Mouse (Mus musculus) fibroblast of lung, adult 2 months (primary cell): ENCODE results near the gene Kcnc3.

Source experiments
- DNase-seq: peaks from one replicate; pipeline ENCODE4 v3.0.0-alpha.2; 2011; ENCODE audit warnings: low read depth

The Kcnc3 gene

DNA sequence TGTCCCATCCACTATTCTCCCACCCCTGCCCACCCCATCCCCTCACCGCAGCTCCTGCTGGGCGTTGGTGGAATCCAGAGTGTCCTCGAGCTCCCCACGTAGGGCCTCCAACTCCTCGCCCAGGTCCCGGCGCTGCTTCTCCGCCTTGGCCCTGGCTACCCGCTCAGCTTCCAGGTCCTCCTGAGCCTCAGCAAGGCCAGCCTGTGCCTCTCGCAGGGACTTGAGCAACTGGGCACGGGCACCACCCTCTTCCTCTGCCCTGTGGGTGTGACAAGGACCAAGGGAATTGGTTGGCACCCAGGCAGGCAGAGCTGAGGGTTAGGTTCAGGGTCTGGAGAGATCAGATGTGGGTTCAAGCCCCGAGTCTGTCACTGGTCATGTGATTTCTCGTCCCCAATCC, 36.5 kb downstream of the Kcnc3 start:
- DNase-seq: no peak

DNA sequence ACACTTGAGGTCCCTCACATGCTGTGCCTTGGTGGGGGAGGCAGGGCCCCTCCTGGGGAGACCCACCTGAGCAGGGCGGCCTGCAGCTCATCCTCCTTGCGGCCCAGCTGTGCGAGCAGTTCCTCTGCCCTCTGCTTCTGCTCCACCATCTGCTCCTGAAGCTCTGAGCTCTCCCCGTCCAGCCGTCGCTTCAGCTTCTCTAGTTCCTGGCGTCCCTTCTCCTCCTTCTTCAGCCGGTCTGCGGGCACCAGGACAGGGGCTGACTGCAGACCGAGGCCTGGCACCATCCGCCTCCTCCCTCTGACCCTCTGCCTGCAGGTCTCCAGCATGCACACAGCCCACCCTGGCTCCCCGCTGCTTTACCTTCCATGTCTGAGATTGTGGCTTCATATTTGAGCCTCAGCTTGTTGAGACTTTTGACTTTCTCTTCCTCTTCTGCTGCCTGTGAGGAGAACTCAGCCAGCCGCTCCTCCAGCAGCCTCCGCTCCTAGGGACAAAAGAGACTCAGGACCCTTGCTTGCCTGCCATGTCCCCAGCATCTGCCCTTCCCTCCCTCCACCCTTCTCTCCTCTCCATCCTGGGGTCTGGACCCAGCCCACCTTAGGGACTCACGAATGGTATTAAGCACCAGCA, 38.1 kb downstream of the Kcnc3 start:
- no peak for DNase-seq

GRCm38 (mm10) chr7:44630437-44630836, 40.0 kb downstream of the Kcnc3 start:
- DNase-seq: no peak

GRCm38 (mm10) chr7:44632676-44633075, 42.2 kb downstream of the Kcnc3 start:
- DNase-seq: no peak

- no peak for DNase-seq
These were observed 42.9 kb downstream of the Kcnc3 start for GRCm38 (mm10) chr7:44633407-44633806.

GRCm38 (mm10) chr7:44636684-44637083, 46.2 kb downstream of the Kcnc3 start:
- DNase-seq: no peak

DNA sequence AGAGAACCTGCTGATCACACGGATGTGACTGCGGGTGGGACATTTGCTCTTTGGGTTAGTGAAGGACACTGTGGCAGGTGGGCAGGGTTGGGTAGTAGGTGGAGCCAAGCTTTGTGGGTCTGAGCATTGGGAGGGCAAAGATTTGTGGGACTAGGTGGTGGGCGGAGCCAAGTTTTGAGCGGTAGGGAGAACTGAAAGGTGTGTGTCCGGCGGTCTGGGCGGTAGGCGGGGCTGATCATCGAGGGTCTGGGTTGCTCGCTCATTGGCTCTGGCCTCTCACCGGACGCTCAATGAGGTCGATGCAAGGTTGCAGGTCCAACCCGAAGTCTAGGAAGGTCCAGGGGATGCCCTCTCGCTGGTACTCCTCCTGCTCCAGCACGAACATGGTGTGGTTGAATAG, 48.2 kb downstream of the Kcnc3 start:
- no peak for DNase-seq

DNA sequence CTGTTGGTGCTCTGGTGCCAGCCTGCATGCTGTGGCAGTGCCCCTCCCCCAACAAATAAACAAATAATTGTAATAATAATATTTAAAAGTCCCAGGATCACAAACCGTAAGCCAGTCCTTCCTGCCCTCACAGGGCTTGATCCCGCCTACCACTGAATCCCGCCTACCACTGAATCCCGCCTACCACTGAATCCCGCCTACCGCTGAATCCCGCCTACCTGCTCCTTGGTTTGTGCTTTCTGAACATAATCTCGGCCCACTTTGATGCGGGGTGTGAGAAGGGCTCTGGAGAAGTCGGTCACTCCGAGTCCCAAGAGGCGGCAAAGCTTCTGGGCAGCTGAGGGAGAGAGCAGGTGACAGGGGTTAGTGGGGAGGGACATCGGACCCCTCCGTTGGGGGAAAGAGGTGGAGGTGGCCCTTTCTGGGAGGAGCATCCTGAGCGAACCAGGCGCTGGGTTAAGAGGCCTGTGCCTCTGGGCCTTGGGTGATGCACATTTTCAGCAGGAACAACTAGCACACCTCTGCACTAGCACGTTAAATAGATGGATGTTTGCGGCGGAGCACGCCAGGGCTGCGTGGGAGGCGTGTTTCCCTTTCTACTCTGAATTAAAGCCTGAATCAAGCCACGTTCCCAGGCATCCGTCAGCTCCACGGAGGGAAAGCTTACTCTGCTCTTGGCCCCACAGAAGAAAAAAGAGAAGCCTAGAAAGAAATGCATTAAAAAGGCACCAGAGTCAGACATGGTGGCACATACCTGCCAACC, 50.6 kb downstream of the Kcnc3 start:
- no peak for DNase-seq

GRCm38 (mm10) chr7:44641887-44642286, 51.4 kb downstream of the Kcnc3 start:
- no peak for DNase-seq

- DNase-seq: peak; percentile 12
These were observed 54.8 kb downstream of the Kcnc3 start for GRCm38 (mm10) chr7:44645256-44645655.

DNA sequence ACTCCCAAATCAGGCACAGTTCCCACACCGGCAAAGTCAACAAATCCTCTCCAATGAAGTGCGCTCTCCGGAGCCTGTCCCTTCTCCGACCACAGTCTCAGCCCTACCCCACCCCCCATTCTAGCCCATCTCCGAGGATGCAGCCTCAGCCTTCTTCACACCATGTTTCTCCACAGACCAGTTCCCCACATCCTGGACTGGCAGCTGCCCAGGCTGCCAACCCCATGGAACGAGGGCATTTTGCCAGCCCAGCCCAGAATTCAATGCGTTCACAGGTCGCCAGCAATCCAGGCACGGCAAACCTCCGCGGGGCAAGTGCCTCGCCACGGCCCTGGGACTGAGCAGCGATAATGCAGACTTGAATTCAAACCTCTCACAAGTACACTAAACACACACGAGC, 55.5 kb downstream of the Kcnc3 start:
- no peak for DNase-seq

GRCm38 (mm10) chr7:44647042-44647724, 56.7 kb downstream of the Kcnc3 start:
- no peak for DNase-seq

GRCm38 (mm10) chr7:44647729-44648128, 57.3 kb downstream of the Kcnc3 start:
- no peak for DNase-seq

- no peak for DNase-seq
These were observed 58.7 kb downstream of the Kcnc3 start for GRCm38 (mm10) chr7:44649094-44649610.

DNA sequence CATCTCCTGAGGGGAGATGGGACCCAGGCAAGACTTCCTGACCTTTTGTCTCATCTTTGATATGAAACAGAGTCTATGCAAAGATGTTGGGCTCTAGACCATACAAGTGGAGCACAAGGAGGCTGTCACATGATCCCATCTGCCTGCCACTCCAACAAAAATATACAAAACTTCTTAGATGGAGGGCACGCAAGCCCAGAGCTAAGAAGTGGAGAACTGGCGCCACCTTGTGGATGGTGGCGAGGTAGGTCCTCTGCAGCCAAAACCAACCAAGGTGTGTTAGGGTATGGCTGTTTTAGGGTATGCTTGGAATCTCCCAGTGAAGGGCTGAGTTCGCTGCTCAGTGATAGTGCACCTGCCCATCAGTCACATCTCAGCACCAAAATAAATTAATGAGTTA, 59.5 kb downstream of the Kcnc3 start:
- peak; percentile 18 for DNase-seq

- no peak for DNase-seq
These were observed 61.0 kb downstream of the Kcnc3 start for GRCm38 (mm10) chr7:44651416-44651815.

DNA sequence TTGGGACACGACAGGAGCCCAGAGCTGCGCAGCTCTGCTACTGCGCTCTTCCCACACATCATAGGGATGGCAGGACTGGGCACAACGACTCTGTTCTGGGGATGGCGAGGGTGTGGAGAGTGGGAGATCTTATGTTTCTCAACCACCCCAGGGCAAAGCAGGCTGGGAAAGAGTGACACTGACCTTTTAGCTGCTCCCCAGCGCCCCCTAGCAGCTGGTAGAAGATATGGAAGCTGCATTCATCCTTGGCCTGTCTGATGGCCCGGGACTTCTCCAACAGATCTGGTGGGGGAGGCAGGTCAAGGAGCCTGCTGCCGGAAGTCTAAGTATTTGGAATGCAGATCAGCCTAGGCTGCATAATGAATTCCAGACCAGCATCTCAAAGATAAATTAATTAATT, 63.3 kb downstream of the Kcnc3 start:
- DNase-seq: no peak
